Mouse (Mus musculus): ENCODE measurements at regions not wholly inside any gene's neighbourhood (a gene's known extent, or its start where the extent isn't known, plus 50 kb on each side); places are given as distances from the start of the nearest gene placed in this dataset.

DNA sequence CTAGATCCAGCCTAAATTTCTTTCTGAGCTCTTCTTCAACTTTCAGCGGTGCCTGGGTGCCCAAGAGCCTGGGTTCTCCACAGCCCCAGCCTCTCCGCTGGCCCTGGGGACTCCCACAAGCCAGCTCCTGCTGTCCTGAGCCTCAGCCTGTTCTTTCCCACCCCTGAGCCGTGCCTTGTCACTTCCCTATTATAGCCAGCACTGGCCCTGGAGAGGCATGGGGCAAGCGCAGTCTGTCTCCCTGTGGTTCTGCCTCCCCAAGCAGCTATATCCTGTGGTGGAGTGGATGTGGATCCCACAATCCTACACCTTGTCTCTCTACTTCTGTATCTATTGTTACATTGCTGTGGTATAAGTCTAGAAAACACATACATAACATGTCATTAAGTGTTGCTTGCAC is 128.6 kb upstream of the Hgf start:
- no peak for DNase-seq (ENCODE audit: low spot score in 2 of 2)

DNA sequence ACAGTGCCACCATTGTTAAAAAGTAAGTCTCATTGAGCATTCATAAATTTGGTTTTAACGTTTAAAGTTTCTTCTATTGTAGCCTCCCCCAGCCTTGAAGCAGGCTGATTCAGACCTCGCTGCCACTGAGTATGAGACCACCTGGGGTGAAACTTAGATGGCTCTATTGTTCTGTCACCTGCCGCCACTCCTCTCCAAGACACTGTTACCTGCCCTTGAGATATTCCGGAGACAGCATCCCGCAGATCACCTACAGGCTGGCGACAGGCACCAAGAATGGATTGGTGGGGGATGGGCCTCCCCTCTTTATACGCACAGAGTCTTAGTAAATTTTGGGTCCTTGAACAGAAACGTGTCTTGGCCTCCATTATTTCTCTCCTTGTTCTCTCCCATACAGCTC is 128.0 kb upstream of the Hgf start:
- no peak for DNase-seq (ENCODE audit: low spot score in 2 of 2)

- DNase-seq (ENCODE audit: low spot score in 2 of 2), result no peak
Observed at GRCm38 (mm10) chr5:16426306-16426705, 127.0 kb upstream of the Hgf start.

- no peak for DNase-seq (ENCODE audit: low spot score in 2 of 2)
Observed at GRCm38 (mm10) chr5:16434586-16434985, 118.7 kb upstream of the Hgf start.

DNA sequence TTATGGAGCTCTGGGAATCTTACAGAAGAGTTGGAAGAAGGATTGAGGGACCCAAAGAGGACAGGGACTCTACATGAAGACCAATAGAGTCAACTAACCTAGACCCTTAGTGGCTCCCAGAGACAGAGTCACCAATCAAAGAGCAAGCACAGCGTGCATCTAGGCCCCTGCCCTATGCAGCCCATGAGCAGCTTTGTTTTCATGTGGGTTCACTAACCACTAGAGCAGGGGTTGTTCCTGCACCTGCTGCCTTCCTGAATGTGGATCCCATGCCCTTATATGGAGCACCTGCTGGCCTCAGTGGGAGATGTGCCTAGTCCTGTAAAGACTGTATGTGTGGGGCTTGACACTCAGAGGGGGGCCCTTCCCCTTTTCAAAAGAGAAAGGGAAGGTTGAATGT is 108.2 kb upstream of the Hgf start:
- no peak for DNase-seq (ENCODE audit: low spot score in 2 of 2)

DNA sequence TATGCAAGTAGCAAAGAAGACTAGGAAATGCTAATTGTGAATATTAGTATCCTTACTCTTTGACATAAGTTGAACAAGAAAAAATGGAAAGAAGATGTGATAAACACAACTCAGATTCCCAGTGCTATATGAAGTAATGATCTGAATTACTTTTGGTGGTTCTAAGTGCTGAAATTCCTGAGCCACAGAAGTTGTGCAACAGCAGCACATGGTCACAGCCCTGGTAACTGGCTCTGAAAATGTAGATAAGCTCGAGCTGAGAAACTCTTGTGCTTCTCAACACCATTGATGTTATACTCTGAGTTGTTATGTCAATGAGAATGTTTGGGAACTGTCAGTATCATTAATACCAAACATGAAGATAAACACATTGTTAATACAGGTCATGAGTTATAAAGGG is 106.3 kb upstream of the Hgf start:
- DNase-seq (ENCODE audit: low spot score in 2 of 2), result no peak

- DNase-seq (ENCODE audit: low spot score in 2 of 2), result no peak
Observed at GRCm38 (mm10) chr5:16461795-16462194, 91.5 kb upstream of the Hgf start.

- no peak for DNase-seq (ENCODE audit: low spot score in 2 of 2)
Observed at GRCm38 (mm10) chr5:16466266-16466665, 87.0 kb upstream of the Hgf start.

- no peak for DNase-seq (ENCODE audit: low spot score in 2 of 2)
Observed at GRCm38 (mm10) chr5:16468560-16468959, 84.7 kb upstream of the Hgf start.

DNA sequence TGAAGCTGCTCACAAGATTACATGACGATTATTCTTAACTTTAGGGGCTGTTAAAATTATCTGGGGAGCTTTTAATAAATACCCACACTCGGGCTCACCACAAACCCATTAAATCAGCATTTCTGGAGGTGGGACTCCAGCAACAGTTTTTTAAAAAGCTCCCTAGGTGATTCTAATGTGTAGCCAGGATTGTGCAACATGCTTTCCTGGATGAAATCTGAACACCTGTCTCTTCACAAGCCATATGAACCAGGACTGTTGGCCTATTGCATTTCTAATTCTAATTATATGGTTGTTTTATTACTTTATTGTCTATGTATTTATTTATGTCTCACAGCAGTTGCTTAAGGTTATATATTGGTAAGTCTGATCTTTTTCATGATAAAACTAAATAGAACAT is 84.1 kb upstream of the Hgf start:
- no peak for DNase-seq (ENCODE audit: low spot score in 2 of 2)

DNA sequence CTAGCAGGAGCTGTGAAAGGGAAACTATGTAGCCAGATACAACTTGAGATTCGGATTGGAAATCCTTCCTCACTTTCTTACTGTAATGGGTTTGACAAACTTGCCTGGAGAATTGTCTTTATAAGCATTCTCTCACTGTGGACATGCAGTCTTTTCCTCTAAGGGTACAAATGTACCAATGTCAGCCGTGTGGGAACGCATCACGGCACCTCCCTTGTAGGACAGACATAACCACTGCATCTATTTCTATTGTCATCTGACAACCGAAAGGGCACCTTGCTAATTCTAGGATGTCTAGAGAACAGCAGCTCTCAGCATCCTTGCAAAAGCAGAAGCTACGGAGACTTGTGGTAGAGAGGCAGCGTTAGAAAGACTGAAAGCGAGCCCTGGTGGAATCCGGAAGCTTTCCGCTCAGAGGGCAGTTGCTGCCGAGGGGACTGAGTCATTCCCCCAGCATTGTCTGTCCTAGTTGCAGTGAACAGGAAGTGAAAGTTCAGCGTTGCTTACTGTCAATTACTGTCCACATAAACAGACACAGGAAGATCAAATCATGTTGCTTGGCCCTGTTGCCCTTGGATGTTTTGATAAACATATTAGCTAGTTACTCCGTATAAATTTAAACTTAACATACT is 83.5 kb upstream of the Hgf start:
- peak; percentile 64 to 71 for DNase-seq (ENCODE audit: low spot score in 2 of 2)

- DNase-seq (ENCODE audit: low spot score in 2 of 2), result peak; percentile 14 to 18
Observed at GRCm38 (mm10) chr5:16470366-16470982, 82.8 kb upstream of the Hgf start.

DNA sequence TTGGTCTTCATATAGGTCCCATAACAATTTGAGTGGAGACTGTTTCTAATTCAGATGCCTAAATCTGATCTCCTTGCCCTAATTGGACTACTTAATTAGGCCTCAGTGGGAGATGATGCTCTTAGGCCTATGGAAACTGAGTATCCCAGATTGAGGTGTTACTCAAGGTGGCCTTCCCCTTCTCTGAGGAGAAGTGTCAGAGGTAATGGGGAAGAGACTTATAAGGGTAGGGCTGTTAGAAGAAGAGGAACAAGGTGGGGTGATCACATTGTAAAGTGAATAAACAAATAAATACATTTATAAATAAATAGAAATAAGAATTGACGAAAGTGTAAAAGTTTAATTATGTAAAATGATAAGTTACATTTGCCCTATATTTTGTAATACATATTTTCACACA is 65.3 kb upstream of the Hgf start:
- DNase-seq (ENCODE audit: low spot score in 2 of 2), result no peak

DNA sequence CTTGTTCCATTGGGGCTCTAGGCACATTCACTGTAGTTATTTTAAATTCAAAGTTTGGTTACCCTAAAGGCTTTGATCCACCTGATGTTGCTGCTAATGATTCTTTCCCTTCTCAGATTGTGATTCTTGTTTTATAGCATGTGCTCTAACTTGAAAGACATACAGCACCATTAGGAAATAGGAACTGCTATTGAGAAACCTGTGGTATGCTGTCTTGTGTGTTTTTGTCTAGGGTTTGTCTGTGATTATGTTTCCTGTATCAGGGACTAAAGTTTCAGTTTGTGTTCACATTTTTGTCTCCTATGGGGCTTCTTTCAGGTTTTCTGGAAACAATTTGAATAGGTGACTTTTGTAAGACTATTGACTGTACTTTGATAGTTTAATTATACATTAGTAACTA is 63.5 kb upstream of the Hgf start:
- DNase-seq (ENCODE audit: low spot score in 2 of 2), result no peak

DNA sequence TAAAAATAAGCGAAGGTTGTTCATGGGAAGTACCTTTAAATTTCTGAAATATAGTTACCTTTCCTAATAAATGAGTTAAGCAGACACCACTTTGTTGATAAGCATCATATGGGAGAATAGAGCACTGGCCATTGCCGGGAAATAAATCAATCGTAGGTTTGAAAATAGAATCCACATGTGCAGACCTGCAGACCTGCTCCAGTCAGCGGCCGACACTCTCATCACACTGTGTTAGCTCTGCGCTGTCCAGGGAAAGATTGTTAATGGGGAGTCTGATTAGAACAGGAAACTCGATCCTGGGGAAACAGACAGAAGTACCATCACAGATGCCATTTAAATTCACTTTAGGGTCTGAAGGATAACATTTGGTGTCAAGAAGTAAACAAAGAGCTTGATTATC is 53.4 kb upstream of the Hgf start:
- no peak for DNase-seq (ENCODE audit: low spot score in 2 of 2)

Measured in heart, adult 9 months (tissue).